Mouse (Mus musculus): ENCODE measurements at regions not wholly inside any gene's neighbourhood (a gene's known extent, or its start where the extent isn't known, plus 50 kb on each side); places are given as distances from the start of the nearest gene placed in this dataset.

GRCm38 (mm10) chr2:72832770-72833169 is 147.5 kb downstream of the Sp3 start:
- Histone ChIP-seq H3K4me3 (ENCODE audit: insufficient read depth in 1 of 2, low read depth in 1 of 2, low read length in 2 of 2, poor library complexity in 1 of 2, severe bottlenecking in 1 of 2) (no peak overlapping the region), H3K36me3 (ENCODE audit: control insufficient read depth, insufficient read depth, low read length, poor library complexity, severe bottlenecking) (no peaks in the 10 kb centered on the region), H3K9ac (ENCODE audit: insufficient read depth, low read depth, low read length, poor library complexity, severe bottlenecking) (no peak overlapping the region), H3K9me3 (ENCODE audit: control insufficient read depth, insufficient read depth, low read depth, low read length) (no peaks in the 10 kb centered on the region), H3K4me1 (ENCODE audit: control insufficient read depth in 2 of 2, insufficient read depth in 2 of 2, low read length in 2 of 2, poor library complexity in 1 of 2) (peaks cover under 1 to 7% of the 10 kb centered on the region in 2 experiments; a peak in 2 of 4 replicates), H3K27ac (ENCODE audit: insufficient read depth, low read depth, low read length, poor library complexity, severe bottlenecking) (no peak overlapping the region)
- DNase-seq (ENCODE audit: low read depth, low spot score): no peak
- in situ Hi-C loops (cut with MboI; ENCODE audit: low sequenced_read_pairs in 2 of 2, unreplicated experiment in 2 of 2): no loop called here
- TF ChIP-seq ZNF384 (IDR thresholded peaks at IDR 0.05; ENCODE audit: low read depth, low read length): no peak

GRCm38 (mm10) chr2:72838085-72838727 is 142.0 kb downstream of the Sp3 start:
- in situ Hi-C loops (cut with MboI; ENCODE audit: low sequenced_read_pairs in 2 of 2, unreplicated experiment in 2 of 2): no loop called here
- Histone ChIP-seq H3K4me1 (ENCODE audit: control insufficient read depth in 2 of 2, insufficient read depth in 2 of 2, low read length in 2 of 2, poor library complexity in 1 of 2) (peaks cover 2 to 3% of the 10 kb centered on the region in 2 experiments; a peak in 2 of 4 replicates), H3K36me3 (ENCODE audit: control insufficient read depth, insufficient read depth, low read length, poor library complexity, severe bottlenecking) (no peaks in the 10 kb centered on the region), H3K4me3 (ENCODE audit: insufficient read depth in 1 of 2, low read depth in 1 of 2, low read length in 2 of 2, poor library complexity in 1 of 2, severe bottlenecking in 1 of 2) (no peak overlapping the region), H3K9ac (ENCODE audit: insufficient read depth, low read depth, low read length, poor library complexity, severe bottlenecking) (no peak overlapping the region), H3K9me3 (ENCODE audit: control insufficient read depth, insufficient read depth, low read depth, low read length) (no peaks in the 10 kb centered on the region), H3K27ac (ENCODE audit: insufficient read depth, low read depth, low read length, poor library complexity, severe bottlenecking) (no peak overlapping the region)
- peak; percentile 39 for DNase-seq (ENCODE audit: low read depth, low spot score)
- TF ChIP-seq CHD2 (IDR thresholded peaks at IDR 0.05; ENCODE audit: low read depth, low read length) (no peak), MAFK (IDR thresholded peaks at IDR 0.05; ENCODE audit: insufficient read depth, low read depth, low read length) (0 out of 2 replicates have a peak, but pooled peaks have one; percentile 6)

- H3K27ac ChIP-seq (ENCODE audit: insufficient read depth, low read depth, low read length, poor library complexity, severe bottlenecking): no peak overlapping the region
- no peak for TF ChIP-seq MAFK (IDR thresholded peaks at IDR 0.05; ENCODE audit: insufficient read depth, low read depth, low read length)
- H3K4me1 ChIP-seq (ENCODE audit: control insufficient read depth in 2 of 2, insufficient read depth in 2 of 2, low read length in 2 of 2, poor library complexity in 1 of 2): peaks cover 2 to 3% of the 10 kb centered on the region in 2 experiments; a peak in 2 of 4 replicates
- no peak overlapping the region for H3K4me3 ChIP-seq (ENCODE audit: insufficient read depth in 1 of 2, low read depth in 1 of 2, low read length in 2 of 2, poor library complexity in 1 of 2, severe bottlenecking in 1 of 2)
- no peaks in the 10 kb centered on the region for H3K36me3 ChIP-seq (ENCODE audit: control insufficient read depth, insufficient read depth, low read length, poor library complexity, severe bottlenecking)
- DNase-seq (ENCODE audit: low read depth, low spot score): no peak
- in situ Hi-C loops (cut with MboI; ENCODE audit: low sequenced_read_pairs in 2 of 2, unreplicated experiment in 2 of 2): no loop called here
- H3K9ac ChIP-seq (ENCODE audit: insufficient read depth, low read depth, low read length, poor library complexity, severe bottlenecking): no peak overlapping the region
- no peaks in the 10 kb centered on the region for H3K9me3 ChIP-seq (ENCODE audit: control insufficient read depth, insufficient read depth, low read depth, low read length)
Measured at GRCm38 (mm10) chr2:72839673-72840072, 140.6 kb downstream of the Sp3 start.

GRCm38 (mm10) chr2:72841367-72841766 is 138.9 kb downstream of the Sp3 start:
- Histone ChIP-seq H3K4me1 (ENCODE audit: control insufficient read depth in 2 of 2, insufficient read depth in 2 of 2, low read length in 2 of 2, poor library complexity in 1 of 2) (peaks cover 2 to 3% of the 10 kb centered on the region in 2 experiments; a peak in 2 of 4 replicates), H3K9ac (ENCODE audit: insufficient read depth, low read depth, low read length, poor library complexity, severe bottlenecking) (no peak overlapping the region), H3K4me3 (ENCODE audit: insufficient read depth in 1 of 2, low read depth in 1 of 2, low read length in 2 of 2, poor library complexity in 1 of 2, severe bottlenecking in 1 of 2) (no peak overlapping the region), H3K9me3 (ENCODE audit: control insufficient read depth, insufficient read depth, low read depth, low read length) (no peaks in the 10 kb centered on the region), H3K36me3 (ENCODE audit: control insufficient read depth, insufficient read depth, low read length, poor library complexity, severe bottlenecking) (no peaks in the 10 kb centered on the region), H3K27ac (ENCODE audit: insufficient read depth, low read depth, low read length, poor library complexity, severe bottlenecking) (no peak overlapping the region)
- in situ Hi-C loops (cut with MboI; ENCODE audit: low sequenced_read_pairs in 2 of 2, unreplicated experiment in 2 of 2): no loop called here
- no peak for TF ChIP-seq ZNF384 (IDR thresholded peaks at IDR 0.05; ENCODE audit: low read depth, low read length)
- no peak for TF ChIP-seq MAFK (IDR thresholded peaks at IDR 0.05; ENCODE audit: insufficient read depth, low read depth, low read length)
- no peak for TF ChIP-seq HCFC1 (IDR thresholded peaks at IDR 0.05; ENCODE audit: borderline replicate concordance, insufficient read depth, low read length)
- TF ChIP-seq CHD2 (IDR thresholded peaks at IDR 0.05; ENCODE audit: low read depth, low read length): no peak
- TF ChIP-seq ZC3H11A (IDR thresholded peaks at IDR 0.05; ENCODE audit: borderline replicate concordance, low read depth, low read length): no peak
- DNase-seq (ENCODE audit: low read depth, low spot score): no peak

GRCm38 (mm10) chr2:72843610-72844009 is 136.6 kb downstream of the Sp3 start:
- H3K4me3 ChIP-seq (ENCODE audit: insufficient read depth in 1 of 2, low read depth in 1 of 2, low read length in 2 of 2, poor library complexity in 1 of 2, severe bottlenecking in 1 of 2): no peak overlapping the region
- DNase-seq (ENCODE audit: low read depth, low spot score): no peak
- in situ Hi-C loops (cut with MboI; ENCODE audit: low sequenced_read_pairs in 2 of 2, unreplicated experiment in 2 of 2): no loop called here
- H3K36me3 ChIP-seq (ENCODE audit: control insufficient read depth, insufficient read depth, low read length, poor library complexity, severe bottlenecking): no peaks in the 10 kb centered on the region
- TF ChIP-seq MAFK (IDR thresholded peaks at IDR 0.05; ENCODE audit: insufficient read depth, low read depth, low read length) (no peak), ZNF384 (IDR thresholded peaks at IDR 0.05; ENCODE audit: low read depth, low read length) (no peak), HCFC1 (IDR thresholded peaks at IDR 0.05; ENCODE audit: borderline replicate concordance, insufficient read depth, low read length) (no peak), CHD2 (IDR thresholded peaks at IDR 0.05; ENCODE audit: low read depth, low read length) (no peak), ZC3H11A (IDR thresholded peaks at IDR 0.05; ENCODE audit: borderline replicate concordance, low read depth, low read length) (no peak)
- no peaks in the 10 kb centered on the region for H3K4me1 ChIP-seq (ENCODE audit: control insufficient read depth in 2 of 2, insufficient read depth in 2 of 2, low read length in 2 of 2, poor library complexity in 1 of 2)
- H3K9me3 ChIP-seq (ENCODE audit: control insufficient read depth, insufficient read depth, low read depth, low read length): no peaks in the 10 kb centered on the region
- no peak overlapping the region for H3K27ac ChIP-seq (ENCODE audit: insufficient read depth, low read depth, low read length, poor library complexity, severe bottlenecking)
- no peak overlapping the region for H3K9ac ChIP-seq (ENCODE audit: insufficient read depth, low read depth, low read length, poor library complexity, severe bottlenecking)
